Mouse (Mus musculus): ENCODE data around the gene Foxo1. TPM values are rescaled to one million over a fixed set of nuclear protein-coding genes. Genes with fewer than 3 reads are reported as not detected.

The Foxo1 gene
- polyA plus RNA-seq, 1 experiment, result not detected

DNA sequence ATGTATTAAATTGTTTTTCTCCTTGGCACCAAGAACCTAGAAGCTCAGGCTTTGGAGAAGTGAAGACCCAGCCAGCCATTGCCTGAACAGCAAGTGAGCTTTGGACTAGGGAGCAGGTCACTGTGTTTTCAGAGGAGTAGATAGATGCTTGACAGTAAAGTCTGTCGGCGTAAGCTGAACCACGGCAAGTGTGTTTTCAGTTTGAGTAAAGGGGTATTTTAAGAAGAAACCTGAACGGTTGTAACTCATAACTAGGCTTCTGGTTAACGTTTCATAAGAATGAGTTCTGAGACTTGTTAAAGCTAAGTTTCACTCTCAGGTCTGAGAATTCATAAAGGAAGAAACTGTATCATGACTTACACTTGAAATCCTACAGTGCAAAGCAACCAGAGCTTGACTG lies 3.2 kb downstream of the Foxo1 start:
- no peak overlapping the region for H3K4me3 ChIP-seq (ENCODE audit: insufficient read depth, low read depth, low read length)
- H3K27ac ChIP-seq (ENCODE audit: insufficient read depth, low read depth, low read length), result no peak overlapping the region
- TF ChIP-seq CTCF (IDR thresholded peaks at IDR 0.05; ENCODE audit: insufficient read depth, low read depth, low read length) (no peak), POLR2A (IDR thresholded peaks at IDR 0.05; ENCODE audit: insufficient read depth, low read depth, low read length) (no peak)
- WGBS, result 77% methylated on average over 5 of the region's 5 CpGs
- H3K4me1 ChIP-seq (ENCODE audit: control insufficient read depth, insufficient read depth, low read length), result peaks cover 8% of the 10 kb centered on the region

DNA sequence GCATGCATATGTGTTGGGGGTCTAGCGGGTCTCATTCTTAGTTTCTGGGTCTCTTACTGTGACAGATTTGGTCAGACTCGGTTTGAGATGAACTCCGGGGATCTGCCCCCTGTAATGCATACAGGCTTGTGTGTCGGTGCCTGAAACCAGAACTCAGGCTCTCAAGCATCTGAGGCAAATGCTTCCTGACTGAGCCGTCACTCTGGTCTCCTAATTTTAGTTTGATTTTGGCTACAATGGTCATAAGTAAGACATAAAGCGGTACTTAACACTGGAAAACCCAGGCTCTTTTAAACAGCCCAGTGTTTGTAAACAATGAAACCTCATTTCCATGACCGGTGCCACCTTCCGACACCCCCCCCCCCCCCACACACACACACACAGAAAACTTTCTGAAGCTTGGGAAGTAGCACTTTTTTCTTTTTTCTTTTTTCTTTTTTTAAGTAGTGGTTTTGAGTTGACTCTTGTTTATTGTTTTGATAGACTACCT lies 4.3 kb downstream of the Foxo1 start:
- peaks cover 8% of the 10 kb centered on the region for H3K4me1 ChIP-seq (ENCODE audit: control insufficient read depth, insufficient read depth, low read length)
- no peak overlapping the region for H3K4me3 ChIP-seq (ENCODE audit: insufficient read depth, low read depth, low read length)
- no peak overlapping the region for H3K27ac ChIP-seq (ENCODE audit: insufficient read depth, low read depth, low read length)
- TF ChIP-seq POLR2A (IDR thresholded peaks at IDR 0.05; ENCODE audit: insufficient read depth, low read depth, low read length), result no peak
- no peak for TF ChIP-seq CTCF (IDR thresholded peaks at IDR 0.05; ENCODE audit: insufficient read depth, low read depth, low read length)
- 53% methylated on average over 8 of the region's 8 CpGs for WGBS

DNA sequence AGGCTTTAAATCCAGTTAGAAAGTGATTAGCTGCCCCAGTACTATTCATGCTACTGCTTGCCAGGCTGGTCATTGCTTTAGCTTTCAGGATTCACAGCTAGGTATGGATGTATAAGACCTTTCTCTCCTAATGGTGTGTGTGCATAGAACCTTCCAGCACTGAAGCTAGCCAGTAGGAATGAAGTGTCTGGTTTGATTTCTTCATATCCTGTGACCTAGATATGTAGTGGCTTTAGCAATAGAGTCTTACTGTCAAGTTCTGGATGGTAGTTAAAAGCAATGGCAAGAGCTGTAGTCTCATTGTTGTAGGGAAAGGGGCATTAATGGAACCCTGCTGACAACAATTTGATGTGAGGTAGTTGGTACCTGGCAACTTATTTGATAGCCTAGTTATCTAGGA lies 6.3 kb downstream of the Foxo1 start:
- Histone ChIP-seq H3K4me1 (ENCODE audit: control insufficient read depth, insufficient read depth, low read length) (peaks cover 8% of the 10 kb centered on the region; the same call in 1 of the 2 replicates), H3K4me3 (ENCODE audit: insufficient read depth, low read depth, low read length) (no peak overlapping the region), H3K27ac (ENCODE audit: insufficient read depth, low read depth, low read length) (no peak overlapping the region)
- no peak for TF ChIP-seq CTCF (IDR thresholded peaks at IDR 0.05; ENCODE audit: insufficient read depth, low read depth, low read length)
- TF ChIP-seq POLR2A (IDR thresholded peaks at IDR 0.05; ENCODE audit: insufficient read depth, low read depth, low read length), result no peak

DNA sequence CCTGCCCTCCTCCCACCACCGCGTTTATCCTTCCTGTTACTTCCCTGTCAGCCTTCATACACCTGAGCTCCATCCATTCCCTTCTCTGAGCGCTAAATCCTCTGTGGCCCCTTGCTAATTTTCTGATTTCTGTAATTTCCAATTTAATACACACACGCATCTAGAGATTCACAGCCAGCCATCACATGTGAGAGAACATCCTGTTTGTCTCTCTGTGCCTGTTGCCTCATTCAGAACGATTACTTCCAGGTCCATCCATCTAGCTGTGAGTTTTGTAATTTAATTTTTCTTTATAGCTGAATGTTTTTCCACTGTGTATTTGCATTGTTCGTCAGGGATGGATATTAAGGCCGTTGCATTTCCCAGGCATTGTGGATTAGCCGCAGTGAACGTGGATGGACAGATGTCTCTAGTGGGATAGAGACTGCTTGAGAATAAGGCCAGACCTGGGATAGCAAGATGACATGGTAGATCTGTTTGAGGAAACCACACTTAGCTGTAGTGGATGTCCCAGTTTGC lies 7.0 kb downstream of the Foxo1 start:
- no peak for TF ChIP-seq POLR2A (IDR thresholded peaks at IDR 0.05; ENCODE audit: insufficient read depth, low read depth, low read length)
- no peak for TF ChIP-seq CTCF (IDR thresholded peaks at IDR 0.05; ENCODE audit: insufficient read depth, low read depth, low read length)
- peaks cover 3% of the 10 kb centered on the region; the same call in 1 of the 2 replicates for H3K4me1 ChIP-seq (ENCODE audit: control insufficient read depth, insufficient read depth, low read length)
- H3K4me3 ChIP-seq (ENCODE audit: insufficient read depth, low read depth, low read length), result no peak overlapping the region
- no peak overlapping the region for H3K27ac ChIP-seq (ENCODE audit: insufficient read depth, low read depth, low read length)
- WGBS, result 88% methylated on average over 9 of the region's 9 CpGs

- H3K4me3 ChIP-seq (ENCODE audit: insufficient read depth, low read depth, low read length), result no peak overlapping the region
- no peak overlapping the region for H3K27ac ChIP-seq (ENCODE audit: insufficient read depth, low read depth, low read length)
- TF ChIP-seq CTCF (IDR thresholded peaks at IDR 0.05; ENCODE audit: insufficient read depth, low read depth, low read length), result no peak
- no peak for TF ChIP-seq POLR2A (IDR thresholded peaks at IDR 0.05; ENCODE audit: insufficient read depth, low read depth, low read length)
- WGBS, result 84% methylated on average over 1 of the region's 1 CpGs
- no peaks in the 10 kb centered on the region for H3K4me1 ChIP-seq (ENCODE audit: control insufficient read depth, insufficient read depth, low read length)
These were observed 12.5 kb downstream of the Foxo1 start for GRCm38 (mm10) chr3:52280681-52281080.

DNA sequence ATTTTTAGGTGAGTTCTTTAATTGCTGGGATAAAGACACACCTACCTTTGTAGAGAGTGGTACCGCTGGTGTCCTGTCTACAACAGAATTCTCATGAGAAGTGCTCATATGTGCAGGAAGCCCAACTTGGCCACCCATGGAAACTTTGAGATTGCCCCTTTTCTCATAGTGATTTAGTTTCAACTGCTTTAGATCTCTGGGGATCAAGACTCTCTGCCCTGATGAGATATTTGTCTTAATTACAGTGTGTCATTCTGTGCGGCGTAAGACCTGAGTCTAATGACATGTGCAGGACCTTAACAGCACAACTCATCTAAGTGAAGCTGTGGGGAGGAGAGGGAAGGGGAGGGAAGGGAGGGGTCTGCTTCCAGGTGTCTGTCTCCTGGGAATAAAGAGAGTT lies 13.7 kb downstream of the Foxo1 start:
- WGBS, result 74% methylated on average over 3 of the region's 3 CpGs

GRCm38 (mm10) chr3:52282369-52282768 lies 14.2 kb downstream of the Foxo1 start:
- Histone ChIP-seq H3K27ac (ENCODE audit: insufficient read depth, low read depth, low read length) (no peak overlapping the region), H3K4me3 (ENCODE audit: insufficient read depth, low read depth, low read length) (no peak overlapping the region), H3K4me1 (ENCODE audit: control insufficient read depth, insufficient read depth, low read length) (no peaks in the 10 kb centered on the region)
- TF ChIP-seq CTCF (IDR thresholded peaks at IDR 0.05; ENCODE audit: insufficient read depth, low read depth, low read length), result no peak
- TF ChIP-seq POLR2A (IDR thresholded peaks at IDR 0.05; ENCODE audit: insufficient read depth, low read depth, low read length), result no peak
- 47% methylated on average over 2 of the region's 2 CpGs for WGBS

More for the DNA sequence above, 13.7 kb downstream of the Foxo1 start:
- Histone ChIP-seq H3K4me1 (ENCODE audit: control insufficient read depth, insufficient read depth, low read length) (no peaks in the 10 kb centered on the region), H3K4me3 (ENCODE audit: insufficient read depth, low read depth, low read length) (no peak overlapping the region), H3K27ac (ENCODE audit: insufficient read depth, low read depth, low read length) (no peak overlapping the region)
- no peak for TF ChIP-seq CTCF (IDR thresholded peaks at IDR 0.05; ENCODE audit: insufficient read depth, low read depth, low read length)
- TF ChIP-seq POLR2A (IDR thresholded peaks at IDR 0.05; ENCODE audit: insufficient read depth, low read depth, low read length), result no peak

DNA sequence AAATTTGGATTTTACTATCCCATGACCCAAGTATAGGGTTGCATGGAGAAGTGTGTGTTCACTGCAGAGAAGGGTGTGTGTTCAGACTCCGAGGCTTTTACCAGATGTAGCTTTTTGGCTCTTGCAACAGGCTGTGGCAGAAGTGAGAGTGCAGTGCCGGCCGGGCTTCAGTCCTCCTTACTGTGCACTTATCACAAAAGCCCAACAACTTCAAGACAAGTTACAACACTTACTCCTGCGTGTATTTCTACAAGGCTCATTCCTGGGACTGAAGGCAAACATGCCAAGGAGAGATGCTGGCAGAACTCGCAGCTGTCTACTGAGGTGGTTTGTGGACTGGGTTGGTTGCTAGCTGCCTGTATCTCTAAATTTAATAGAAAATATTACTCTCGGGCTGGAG lies 15.4 kb downstream of the Foxo1 start:
- no peaks in the 10 kb centered on the region for H3K4me1 ChIP-seq (ENCODE audit: control insufficient read depth, insufficient read depth, low read length)
- WGBS, result 80% methylated on average over 6 of the region's 6 CpGs
- TF ChIP-seq POLR2A (IDR thresholded peaks at IDR 0.05; ENCODE audit: insufficient read depth, low read depth, low read length), result no peak
- TF ChIP-seq CTCF (IDR thresholded peaks at IDR 0.05; ENCODE audit: insufficient read depth, low read depth, low read length), result no peak
- no peak overlapping the region for H3K27ac ChIP-seq (ENCODE audit: insufficient read depth, low read depth, low read length)
- H3K4me3 ChIP-seq (ENCODE audit: insufficient read depth, low read depth, low read length), result no peak overlapping the region

GRCm38 (mm10) chr3:52290811-52291210 lies 22.7 kb downstream of the Foxo1 start:
- Histone ChIP-seq H3K4me1 (ENCODE audit: control insufficient read depth, insufficient read depth, low read length) (peaks cover 2% of the 10 kb centered on the region; the same call in 1 of the 2 replicates), H3K27ac (ENCODE audit: insufficient read depth, low read depth, low read length) (no peak overlapping the region), H3K4me3 (ENCODE audit: insufficient read depth, low read depth, low read length) (no peak overlapping the region)
- no peak for TF ChIP-seq POLR2A (IDR thresholded peaks at IDR 0.05; ENCODE audit: insufficient read depth, low read depth, low read length)
- no peak for TF ChIP-seq CTCF (IDR thresholded peaks at IDR 0.05; ENCODE audit: insufficient read depth, low read depth, low read length)
- 96% methylated on average over 2 of the region's 2 CpGs for WGBS

- H3K4me3 ChIP-seq (ENCODE audit: insufficient read depth, low read depth, low read length), result no peak overlapping the region
- TF ChIP-seq POLR2A (IDR thresholded peaks at IDR 0.05; ENCODE audit: insufficient read depth, low read depth, low read length) (no peak), CTCF (IDR thresholded peaks at IDR 0.05; ENCODE audit: insufficient read depth, low read depth, low read length) (no peak)
- peaks cover 7% of the 10 kb centered on the region for H3K4me1 ChIP-seq (ENCODE audit: control insufficient read depth, insufficient read depth, low read length)
- WGBS, result 69% methylated on average over 7 of the region's 7 CpGs
- H3K27ac ChIP-seq (ENCODE audit: insufficient read depth, low read depth, low read length), result no peak overlapping the region
These were observed 24.4 kb downstream of the Foxo1 start for GRCm38 (mm10) chr3:52292498-52292897.

Measured in olfactory bulb, adult 2 months (tissue).